Mouse (Mus musculus) leukemia stem cell, adult 10-12 weeks (primary cell): ENCODE results near the gene Olfr1257. TPM values are rescaled to one million over a fixed set of nuclear protein-coding genes. Genes with fewer than 3 reads are reported as not detected.

Experiments
- polyA plus RNA-seq: library from polyadenylated mRNA; stranded (reverse); fragments of >175 nt; gene quantifications from 2 replicates; pipeline ENCODE4 v1.2.3, GENCODE M21; 2012; ENCODE audit warnings: low replicate concordance

Olfr1257 gene
- not detected in 2 replicates for polyA plus RNA-seq

DNA sequence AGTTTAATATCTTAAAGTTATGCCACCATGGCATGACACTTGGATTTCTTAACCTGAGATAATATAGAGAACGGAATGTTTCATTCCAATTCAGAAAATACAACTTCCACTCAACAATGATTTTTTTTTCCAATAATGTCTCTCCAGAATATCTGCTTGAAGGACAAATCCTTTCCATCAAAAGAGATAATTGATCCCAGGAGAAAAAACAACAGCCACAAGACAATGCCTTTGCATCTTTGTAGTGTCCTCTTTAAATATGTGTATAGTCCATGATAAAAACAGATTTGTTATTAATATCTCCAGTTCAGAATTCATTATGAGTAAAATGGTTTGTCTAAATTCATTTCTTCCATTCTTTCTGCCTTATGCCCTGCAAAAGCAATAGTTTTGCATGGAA, at the start of gene Olfr1257:
TSS of gene Olfr1257 (plus strand) at position 301 of the 400 bp plus-strand sequence.

DNA sequence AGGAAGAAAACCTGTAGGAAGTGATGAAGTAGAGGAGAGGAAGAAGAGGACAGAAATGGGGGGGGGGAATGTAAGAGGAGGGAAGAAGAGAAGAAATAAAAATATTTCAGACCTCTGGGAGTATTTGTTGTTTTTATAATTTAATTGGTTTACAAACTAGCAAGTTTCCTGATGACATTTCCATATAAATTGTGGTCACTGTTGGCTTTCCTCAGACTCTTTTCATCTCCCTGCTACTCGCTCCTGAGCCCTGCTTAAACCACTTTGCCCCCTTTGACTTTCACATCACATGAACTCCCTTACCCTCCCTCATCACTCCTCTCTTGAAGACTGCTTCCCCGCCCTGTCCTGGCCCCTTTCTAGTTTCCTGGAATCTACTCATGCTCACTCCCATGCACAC, 36.8 kb upstream of the Olfr1257 start, which contains the start of gene Olfr1256:
TSS of gene Olfr1256 (minus strand) at position 101 of the 400 bp plus-strand sequence.

DNA sequence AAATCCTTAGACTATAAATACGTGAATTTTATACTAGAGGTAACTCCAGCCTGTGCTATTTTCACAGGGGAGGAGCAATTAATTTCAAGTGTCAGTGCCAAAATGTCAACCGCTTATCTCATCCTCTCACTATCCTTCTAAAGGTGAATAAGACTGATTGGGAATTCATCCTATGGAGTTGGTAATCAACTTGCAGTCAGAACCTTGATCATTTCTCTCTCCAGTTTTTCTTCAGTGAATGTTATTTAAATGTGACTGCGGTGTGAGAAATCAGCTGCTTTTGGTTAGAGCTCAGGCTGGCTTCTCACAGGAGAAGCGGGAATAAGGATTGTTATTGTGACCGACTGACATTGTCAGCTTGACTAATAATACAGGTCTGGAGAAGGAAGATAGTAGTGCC, 30.1 kb upstream of the Olfr1257 start, which contains the start of gene Olfr48:
TSS of gene Olfr48 (minus strand) at position 101 of the 400 bp plus-strand sequence.

DNA sequence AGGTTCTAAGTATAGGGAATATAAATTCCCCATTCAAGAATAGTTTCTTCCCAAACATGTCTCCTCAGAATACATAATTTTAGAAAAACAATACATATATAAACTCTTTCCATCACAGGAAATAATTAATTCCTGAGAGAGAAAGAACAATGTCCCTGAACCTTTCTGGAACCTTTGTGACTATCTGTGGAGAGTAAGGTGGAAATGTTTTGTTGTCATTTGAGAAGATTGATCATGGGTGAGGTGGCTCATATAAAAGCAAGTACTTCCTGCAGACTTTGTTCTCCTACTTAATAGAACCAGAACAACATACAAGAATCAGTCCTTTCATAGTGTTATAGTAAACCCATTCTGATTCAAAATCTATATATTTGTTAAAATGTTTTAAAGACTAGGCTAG, 48.8 kb downstream of the Olfr1257 start, which contains the start of gene Olfr1258:
TSS of gene Olfr1258 (plus strand) at position 301 of the 400 bp plus-strand sequence.

Other genes with a start within 250 kb of the Olfr1257 start
- gene Olfr1249, start 243.5 kb upstream of the Olfr1257 start, polyA plus RNA-seq, result not detected in 2 replicates
- not detected in 2 replicates for gene Olfr1250, start 217.0 kb upstream of the Olfr1257 start, polyA plus RNA-seq
- not detected in 2 replicates for gene Olfr1251, start 206.5 kb upstream of the Olfr1257 start, polyA plus RNA-seq
- not detected in 2 replicates for gene Olfr1252, start 153.4 kb upstream of the Olfr1257 start, polyA plus RNA-seq
- 0.05 TPM in 1 of 2 replicates, not detected in the other for gene Olfr1253, start 121.3 kb upstream of the Olfr1257 start, polyA plus RNA-seq
- gene Olfr1254, start 84.8 kb upstream of the Olfr1257 start, polyA plus RNA-seq, result not detected in 2 replicates
- not detected in 2 replicates for gene Olfr1255, start 66.4 kb upstream of the Olfr1257 start, polyA plus RNA-seq
- not detected in 2 replicates for gene Olfr1256, start 36.9 kb upstream of the Olfr1257 start, polyA plus RNA-seq
- not detected in 2 replicates for gene Olfr48, start 30.2 kb upstream of the Olfr1257 start, polyA plus RNA-seq
- gene Olfr1258, start 48.9 kb downstream of the Olfr1257 start, polyA plus RNA-seq, result not detected in 2 replicates
- not detected in 2 replicates for gene Olfr1259, start 70.2 kb downstream of the Olfr1257 start, polyA plus RNA-seq
- gene Olfr1260, start 95.9 kb downstream of the Olfr1257 start, polyA plus RNA-seq, result not detected in 2 replicates
- not detected in 2 replicates for gene Olfr1261, start 112.8 kb downstream of the Olfr1257 start, polyA plus RNA-seq
- gene Olfr1262, start 121.7 kb downstream of the Olfr1257 start, polyA plus RNA-seq, result not detected in 2 replicates
- gene Olfr1263, start 133.7 kb downstream of the Olfr1257 start, polyA plus RNA-seq, result not detected in 2 replicates
- not detected in 2 replicates for gene Olfr1264, start 147.1 kb downstream of the Olfr1257 start, polyA plus RNA-seq
- gene Olfr1265, start 156.9 kb downstream of the Olfr1257 start, polyA plus RNA-seq, result not detected in 2 replicates
- not detected in 2 replicates for gene Olfr140, start 185.2 kb downstream of the Olfr1257 start, polyA plus RNA-seq
- gene Olfr1269, start 243.0 kb downstream of the Olfr1257 start, polyA plus RNA-seq, result not detected in 2 replicates